Mouse (Mus musculus): ENCODE measurements around the gene Mzf1. TPM values are rescaled to one million over a fixed set of nuclear protein-coding genes. Genes with fewer than 3 reads are reported as not detected.

Mzf1 gene
- total RNA-seq, 1 experiment from 2014 or later = 0.70 TPM

- peak; percentile 75 for ATAC-seq (ENCODE audit: extremely low read depth, insufficient number of reproducible peaks, low FRiP score, poor library complexity, severe bottlenecking)
Measured at GRCm38 (mm10) chr7:13009143-13010004, 45.2 kb downstream of the Mzf1 start.

GRCm38 (mm10) chr7:13007341-13008092 is 47.0 kb downstream of the Mzf1 start:
- no peak for ATAC-seq (ENCODE audit: extremely low read depth, insufficient number of reproducible peaks, low FRiP score, poor library complexity, severe bottlenecking)

- ATAC-seq (ENCODE audit: extremely low read depth, insufficient number of reproducible peaks, low FRiP score, poor library complexity, severe bottlenecking) = no peak
Measured at GRCm38 (mm10) chr7:13006531-13006930, 48.0 kb downstream of the Mzf1 start.

- no peak for ATAC-seq (ENCODE audit: extremely low read depth, insufficient number of reproducible peaks, low FRiP score, poor library complexity, severe bottlenecking)
Measured at GRCm38 (mm10) chr7:13006011-13006410, 48.6 kb downstream of the Mzf1 start.

GRCm38 (mm10) chr7:13003380-13003779 is 51.2 kb downstream of the Mzf1 start:
- no peak for ATAC-seq (ENCODE audit: extremely low read depth, insufficient number of reproducible peaks, low FRiP score, poor library complexity, severe bottlenecking)

- no peak for ATAC-seq (ENCODE audit: extremely low read depth, insufficient number of reproducible peaks, low FRiP score, poor library complexity, severe bottlenecking)
Measured at GRCm38 (mm10) chr7:13001584-13001983, 53.0 kb downstream of the Mzf1 start.

- no peak for ATAC-seq (ENCODE audit: extremely low read depth, insufficient number of reproducible peaks, low FRiP score, poor library complexity, severe bottlenecking)
Measured at GRCm38 (mm10) chr7:12998851-12999250, 55.7 kb downstream of the Mzf1 start, which contains the start of gene Trim28. TSS of gene Trim28 (plus strand) at chr7:12999114.

- ATAC-seq (ENCODE audit: extremely low read depth, insufficient number of reproducible peaks, low FRiP score, poor library complexity, severe bottlenecking) = no peak
Measured at GRCm38 (mm10) chr7:12998053-12998452, 56.5 kb downstream of the Mzf1 start, which contains the start of gene Slc27a5. TSS of gene Slc27a5 (minus strand) at chr7:12998192.

GRCm38 (mm10) chr7:12997230-12997629 is 57.3 kb downstream of the Mzf1 start:
- no peak for ATAC-seq (ENCODE audit: extremely low read depth, insufficient number of reproducible peaks, low FRiP score, poor library complexity, severe bottlenecking)

- ATAC-seq (ENCODE audit: extremely low read depth, insufficient number of reproducible peaks, low FRiP score, poor library complexity, severe bottlenecking) = no peak
Measured at GRCm38 (mm10) chr7:12995862-12996261, 58.7 kb downstream of the Mzf1 start.

GRCm38 (mm10) chr7:12993148-12993547 is 61.4 kb downstream of the Mzf1 start:
- no peak for ATAC-seq (ENCODE audit: extremely low read depth, insufficient number of reproducible peaks, low FRiP score, poor library complexity, severe bottlenecking)

Other genes starting within 250 kb of the Mzf1 start
- 24.2 and 29.3 TPM in 2 replicates for gene Zfp329, start 235.9 kb downstream of the Mzf1 start, total RNA-seq (2017)
- gene Zfp110, start 220.0 kb downstream of the Mzf1 start, total RNA-seq (2017) = 112 and 114 TPM in 2 replicates
- gene Zfp128, start 173.6 kb downstream of the Mzf1 start, total RNA-seq (2017) = 2.9 and 4.8 TPM in 2 replicates
- gene Zscan22, start 156.9 kb downstream of the Mzf1 start, total RNA-seq (2017) = 3.6 and 5.9 TPM in 2 replicates
- 425 and 483 TPM in 2 replicates for gene Rps5, start 132.5 kb downstream of the Mzf1 start, total RNA-seq (2017)
- gene Rnf225, start 127.3 kb downstream of the Mzf1 start, total RNA-seq (2017) = 1.2 and 1.7 TPM in 2 replicates
- gene Zfp324, start 88.9 kb downstream of the Mzf1 start, total RNA-seq (2017) = 5.0 and 5.5 TPM in 2 replicates
- 5.1 and 7.4 TPM in 2 replicates for gene Zfp446, start 76.9 kb downstream of the Mzf1 start, total RNA-seq (2017)
- 0.81 TPM in 1 of 2 replicates, not detected in the other for gene Slc27a5, start 56.6 kb downstream of the Mzf1 start, total RNA-seq (2017)
- gene Trim28, start 55.6 kb downstream of the Mzf1 start, total RNA-seq (2017) = 194 and 199 TPM in 2 replicates
- 1.1 and 3.6 TPM in 2 replicates for gene Zbtb45, start 44.7 kb downstream of the Mzf1 start, total RNA-seq (2017)
- 199 and 209 TPM in 2 replicates for gene Chmp2a, start 20.0 kb downstream of the Mzf1 start, total RNA-seq (2017)
- 75.1 and 83.5 TPM in 2 replicates for gene Ube2m, start 16.5 kb downstream of the Mzf1 start, total RNA-seq (2017)
- not detected in 2 replicates for gene Vmn1r85, start 40.4 kb upstream of the Mzf1 start, total RNA-seq (2017)
- gene Vmn1r86, start 65.2 kb upstream of the Mzf1 start, total RNA-seq (2017) = not detected in 2 replicates
- gene Vmn1r87, start 85.4 kb upstream of the Mzf1 start, total RNA-seq (2017) = not detected in 2 replicates
- 0.58 TPM in 1 of 2 replicates, not detected in the other for gene Vmn1r88, start 104.8 kb upstream of the Mzf1 start, total RNA-seq (2017)
- not detected in 2 replicates for gene Vmn1r89, start 158.3 kb upstream of the Mzf1 start, total RNA-seq (2017)
- 8.5 and 8.6 TPM in 2 replicates for gene Lig1, start 222.5 kb upstream of the Mzf1 start, total RNA-seq (2017)
- gene Zswim9, start 224.0 kb upstream of the Mzf1 start, total RNA-seq (2017) = 7.2 and 8.2 TPM in 2 replicates

All from neutrophil, adult 5-6 weeks (primary cell).